Mouse (Mus musculus): ENCODE data around the gene Brk1.

DNA sequence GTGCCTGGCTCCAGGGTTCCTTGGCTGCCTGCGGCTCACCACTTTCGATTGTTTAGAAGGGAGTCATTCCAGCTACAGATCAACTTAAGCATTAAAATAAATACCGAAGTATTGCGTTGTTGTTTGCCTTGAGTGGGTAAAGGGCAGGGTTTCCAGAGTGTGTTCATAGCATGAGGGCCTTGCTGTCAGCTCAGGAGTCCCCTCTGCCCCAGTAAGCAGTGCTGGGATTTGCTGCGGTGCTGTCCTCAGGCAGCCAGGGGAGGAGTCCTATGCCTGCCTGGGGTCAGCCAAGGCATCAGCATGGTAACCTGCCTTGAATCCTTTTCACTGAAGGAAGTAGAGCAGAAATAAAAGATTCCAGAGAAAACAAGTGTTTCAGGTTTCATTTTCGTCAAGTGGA lies 52.3 kb downstream of the Brk1 start:
- TF ChIP-seq CTCF (conservative IDR thresholded peaks at IDR 0.05; ENCODE audit: low read length) (no peak), NANOG (IDR thresholded peaks at IDR 0.05; ENCODE audit: borderline replicate concordance, low read length) (no peak), POU5F1 (IDR thresholded peaks at IDR 0.05; ENCODE audit: borderline replicate concordance, low read length) (no peak)
